Mouse (Mus musculus) gastrocnemius, postnatal 10 days (tissue): ENCODE data around the gene Pkig. TPM values are rescaled to one million over a fixed set of nuclear protein-coding genes. Genes with fewer than 3 reads are reported as not detected.

Experiments
- DNase-seq: peaks from one replicate; pipeline ENCODE4 v3.0.0; 2021; ENCODE audit warnings: mixed read lengths
- total RNA-seq, 2 experiments: library from RNA; stranded (reverse); gene quantifications; 2 replicates each; pipeline ENCODE4 v1.2.3; 2021

Gene Pkig
- total RNA-seq, 2 experiments from 2014 or later, result 123 to 129 TPM

DNA sequence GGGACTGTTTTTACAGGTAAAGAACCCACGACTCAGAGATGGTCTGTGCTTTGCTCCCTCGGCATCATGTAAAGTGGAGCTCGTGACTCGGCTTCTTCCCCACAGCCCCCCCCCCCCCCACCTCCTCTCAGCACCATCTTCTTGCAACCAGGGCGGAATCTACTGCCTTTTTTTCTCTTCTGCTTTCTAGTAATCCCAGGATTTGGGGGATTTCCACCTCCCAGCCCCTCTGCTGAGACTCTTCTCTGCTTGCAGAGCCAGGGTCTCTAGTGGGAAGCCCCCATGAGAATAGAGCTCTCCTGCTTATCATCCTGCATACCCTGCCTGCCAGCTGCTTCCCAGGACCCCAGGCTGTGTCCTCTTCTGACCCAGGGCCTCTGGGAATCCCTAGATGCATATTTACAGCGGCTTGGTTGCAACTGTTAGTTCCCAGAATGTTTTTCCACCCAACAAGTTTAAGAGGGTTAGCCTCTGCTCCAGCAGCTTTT is 50.6 kb downstream of the Pkig start:
- DNase-seq, result no peak

DNA sequence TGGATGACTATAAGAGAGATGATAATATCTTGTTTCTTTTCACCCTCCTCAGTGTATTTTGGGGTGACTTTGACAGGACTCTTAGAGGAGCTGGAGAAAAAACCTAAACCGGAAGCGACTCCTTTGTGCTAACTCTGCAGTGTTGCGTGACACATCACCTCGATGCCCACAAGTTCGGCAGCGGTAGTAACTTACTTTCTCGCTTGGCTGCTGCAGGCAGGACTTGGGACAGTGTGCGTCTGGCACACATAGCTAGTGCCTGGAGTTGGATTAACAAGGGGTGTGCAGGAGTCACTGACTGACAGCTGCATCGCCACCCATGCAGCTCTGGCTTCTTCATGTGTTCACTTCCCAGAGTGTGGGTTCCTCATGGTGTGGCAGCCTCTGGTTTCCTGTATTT is 51.8 kb downstream of the Pkig start:
- DNase-seq, result no peak

GRCm38 (mm10) chr2:163710606-163711159 is 52.5 kb downstream of the Pkig start:
- no peak for DNase-seq

DNA sequence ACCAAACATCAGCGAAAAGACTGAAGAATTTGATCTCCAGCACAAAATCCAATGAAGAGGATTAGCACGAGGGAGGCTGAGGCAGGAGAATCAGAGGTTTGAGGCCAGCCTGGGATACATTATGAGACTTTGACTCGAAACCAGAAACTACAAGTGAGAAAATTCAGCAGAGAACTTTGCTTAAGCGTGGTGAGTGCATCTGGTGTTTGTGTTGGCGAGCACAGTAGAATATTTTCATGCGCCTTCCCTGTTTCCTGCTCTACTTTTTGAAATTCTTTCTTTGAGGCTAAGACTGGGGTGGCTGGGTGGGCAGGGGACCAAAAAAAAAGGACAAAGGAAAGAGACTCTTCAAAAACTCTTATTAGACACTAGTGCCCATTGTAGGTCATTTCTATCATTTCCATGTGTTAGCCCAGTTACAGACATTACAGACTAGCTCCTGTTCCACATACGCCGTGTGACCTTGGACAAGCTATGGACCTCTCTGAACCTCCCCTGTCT is 53.2 kb downstream of the Pkig start:
- DNase-seq, result no peak

DNA sequence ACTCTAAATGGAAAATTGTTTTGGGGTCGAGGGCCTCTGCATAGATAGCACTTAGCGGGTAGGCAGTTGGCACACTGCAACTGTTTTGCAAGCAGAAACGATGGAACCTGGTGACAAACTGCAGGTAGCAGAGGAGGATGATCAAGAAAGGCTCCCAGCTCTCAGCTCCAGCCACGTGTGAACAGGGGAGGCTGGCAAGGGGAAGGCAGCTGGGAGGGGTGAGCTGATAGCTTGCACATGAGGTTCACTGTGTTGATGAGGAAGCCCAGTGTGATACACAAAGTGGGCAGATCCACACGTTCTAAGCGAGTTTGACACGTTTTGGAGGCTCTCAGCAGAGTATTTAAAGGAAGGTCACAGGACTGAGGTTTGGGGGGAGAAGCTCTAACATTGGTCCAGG is 54.3 kb downstream of the Pkig start:
- DNase-seq, result no peak

- no peak for DNase-seq
These were observed 54.7 kb downstream of the Pkig start for GRCm38 (mm10) chr2:163712874-163713273.

- DNase-seq, result no peak
These were observed 55.2 kb downstream of the Pkig start for GRCm38 (mm10) chr2:163713340-163713739.

- no peak for DNase-seq
These were observed 58.3 kb downstream of the Pkig start for GRCm38 (mm10) chr2:163716448-163716847.

DNA sequence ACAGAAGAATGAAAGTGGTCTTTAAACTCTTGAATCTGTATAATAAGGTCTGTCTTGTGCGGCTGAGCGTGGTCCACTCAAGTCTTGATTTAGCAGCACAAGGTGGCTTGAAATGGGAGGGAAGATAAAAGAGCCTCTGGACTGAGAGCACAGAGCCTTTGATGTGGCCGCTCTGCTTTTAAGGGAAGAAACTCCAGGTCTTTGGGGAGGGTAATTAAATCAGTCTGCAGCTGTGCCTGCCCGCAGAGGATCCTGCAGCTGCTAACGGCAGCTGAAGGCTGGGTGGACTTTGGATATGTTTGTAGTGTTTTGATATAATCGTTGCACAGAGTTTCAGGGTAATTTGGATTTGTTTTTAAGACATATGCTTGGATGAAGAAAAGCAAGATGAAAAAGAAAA is 58.7 kb downstream of the Pkig start:
- DNase-seq, result no peak

DNA sequence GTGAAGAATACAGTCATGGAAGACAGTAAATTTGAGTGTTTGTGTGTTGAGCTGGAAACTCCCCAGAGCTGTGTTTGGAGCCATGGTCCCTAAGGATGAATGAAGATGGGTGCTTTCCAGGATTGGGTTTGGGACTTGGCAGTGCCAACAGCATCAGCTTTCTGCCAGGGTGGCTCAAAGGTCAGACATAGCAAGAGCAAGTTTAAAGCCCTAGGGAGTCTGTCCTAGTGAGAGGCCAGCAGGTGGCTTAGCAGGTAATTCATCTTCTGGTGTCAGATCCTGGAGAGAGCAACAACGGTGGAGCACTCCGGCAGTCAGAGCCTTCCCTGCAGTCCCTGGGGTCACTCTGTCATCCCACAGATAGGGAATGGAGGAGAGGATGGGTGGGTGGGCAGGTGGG is 60.3 kb downstream of the Pkig start:
- no peak for DNase-seq

GRCm38 (mm10) chr2:163718951-163719603 is 60.9 kb downstream of the Pkig start:
- peak; percentile 81 for DNase-seq

GRCm38 (mm10) chr2:163719616-163720015 is 61.4 kb downstream of the Pkig start:
- DNase-seq, result no peak

DNA sequence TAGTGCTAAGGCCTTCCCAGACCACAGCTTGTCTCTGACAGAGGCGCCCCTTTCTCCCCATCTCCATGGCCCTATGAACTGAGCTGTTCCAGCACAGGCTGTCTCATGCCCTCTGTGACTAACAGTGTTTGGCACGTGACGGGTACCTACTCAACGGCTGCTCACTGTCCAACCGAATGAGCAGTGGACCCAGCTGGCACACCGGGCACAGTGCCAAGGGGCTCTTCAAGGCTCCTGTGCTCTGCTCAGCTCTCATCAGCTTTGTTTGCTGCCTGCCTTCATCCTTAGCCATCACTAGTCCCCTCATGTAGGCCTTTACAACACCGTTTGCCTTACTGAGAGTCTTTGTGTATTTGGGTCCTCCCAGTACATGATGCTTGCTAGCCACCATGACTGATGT is 64.4 kb downstream of the Pkig start:
- DNase-seq, result no peak

DNA sequence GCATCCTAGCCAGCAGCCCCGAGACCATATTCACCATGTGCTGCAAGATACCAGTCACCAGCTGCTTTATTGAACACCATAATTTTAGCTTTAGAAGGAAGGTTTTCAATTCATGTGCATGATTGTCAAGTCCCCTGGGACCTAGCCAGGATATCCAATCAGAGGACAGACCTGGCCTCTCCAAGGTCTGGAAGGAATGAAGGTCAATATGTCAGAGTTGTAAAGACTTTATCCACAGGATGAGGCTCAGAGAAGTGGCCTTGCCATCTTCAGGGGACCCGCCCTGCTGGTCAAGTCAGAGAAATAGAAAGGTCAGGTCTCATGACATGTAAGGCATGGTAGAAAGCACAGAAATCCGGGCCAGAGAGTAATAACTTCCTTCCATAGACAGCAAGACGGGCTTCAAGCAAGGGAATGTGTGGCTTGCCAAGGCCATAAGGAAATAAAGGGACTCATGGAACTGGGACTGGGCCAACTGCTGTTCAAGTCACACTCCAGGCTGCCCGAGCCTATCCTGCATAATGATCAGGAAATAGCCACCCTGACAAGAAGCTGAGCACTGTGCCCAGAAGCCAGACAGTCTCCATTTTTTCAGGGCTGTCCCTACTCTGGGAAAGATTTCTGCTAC is 68.7 kb downstream of the Pkig start:
- no peak for DNase-seq

DNA sequence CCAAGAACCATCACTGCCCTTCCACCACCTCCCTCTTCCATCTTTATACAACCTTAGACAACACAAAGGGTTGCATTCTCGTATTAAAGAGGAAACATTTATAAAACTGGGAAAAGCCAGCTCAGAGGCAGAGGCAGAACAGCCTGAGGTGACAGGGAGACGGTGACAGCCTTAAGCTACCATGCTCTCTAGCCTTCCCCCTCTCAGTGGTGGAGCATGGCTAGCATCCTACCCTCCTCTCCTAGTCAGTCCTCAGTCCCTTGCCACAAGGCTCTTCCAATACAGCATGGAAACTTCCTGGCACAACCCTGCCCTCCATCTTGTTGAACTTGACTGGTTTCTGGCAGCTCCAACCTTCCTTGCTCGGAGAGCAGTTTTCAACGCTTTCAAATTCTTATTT is 70.1 kb downstream of the Pkig start:
- no peak for DNase-seq

- DNase-seq, result no peak
These were observed 73.8 kb downstream of the Pkig start for GRCm38 (mm10) chr2:163732021-163732420.

GRCm38 (mm10) chr2:163735163-163735562 is 77.0 kb downstream of the Pkig start:
- DNase-seq, result no peak

DNA sequence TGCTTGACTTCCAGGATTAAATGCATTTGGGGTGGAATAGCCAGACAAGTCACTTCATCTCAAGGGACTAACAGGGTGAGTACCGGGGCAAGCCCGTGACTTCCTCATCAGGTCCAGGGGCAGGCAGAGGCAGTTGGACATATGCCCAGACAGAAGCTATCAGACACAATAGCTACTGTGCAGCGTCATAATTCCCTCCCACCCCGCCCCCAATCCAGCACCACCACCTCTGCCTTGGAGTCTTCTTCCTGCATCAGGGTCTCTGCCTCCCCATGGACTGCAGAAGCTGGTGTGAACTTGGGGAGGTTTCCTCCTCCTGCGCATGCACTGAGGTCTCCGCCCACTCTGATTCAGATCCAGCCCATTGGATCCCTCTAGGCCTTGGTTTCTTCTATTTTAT is 77.8 kb downstream of the Pkig start:
- no peak for DNase-seq

- no peak for DNase-seq
These were observed 84.5 kb downstream of the Pkig start for GRCm38 (mm10) chr2:163742656-163743055.

- DNase-seq, result no peak
These were observed 85.2 kb downstream of the Pkig start for GRCm38 (mm10) chr2:163743357-163743756.

GRCm38 (mm10) chr2:163744801-163745570 is 86.8 kb downstream of the Pkig start:
- DNase-seq, result no peak

GRCm38 (mm10) chr2:163749647-163750611 is 91.7 kb downstream of the Pkig start, which contains the start of gene Ada:
Gene Ada, minus strand, starts transcription at chr2:163750239.
- peak; percentile 69 for DNase-seq
